In genomic region chr2:169826833-169827232, GRCm38 (mm10) we compare ENCODE assay signal across 24 mouse cellular contexts.
DNase-seq lines count a peak whose midpoint lies in the region; ATAC-seq and TF ChIP-seq lines count a peak whose summit lies in the region.
"Had no signal": no experiment of that assay in that cellular context is flagged by ENCODE, and none has a peak within 500 bp of the region (broad histone marks: within the 10 kb centered on the region; RNA-seq: fewer than 3 reads in every experiment).

No protein-coding gene starts in this region.

- H3K4me2 ChIP-seq in heart, embryonic 15.5 days, result 0 out of 2 replicates have a peak overlapping the region, but pooled peaks have one; percentile 9
- peak overlapping the region; percentile 53 for H3K4me2 ChIP-seq in kidney, embryonic 15.5 days
- H3K4me2 ChIP-seq in lung, postnatal 0 days (replicated peaks; ENCODE audit: low read depth, low read length), result peak overlapping the region; percentile 38; the same call in 1 of the 2 replicates
- H3K4me2 ChIP-seq: liver, embryonic 12.5 days had no signal

- ATAC-seq in heart, embryonic 15.5 days (replicated peaks; ENCODE audit: insufficient number of reproducible peaks, insufficient read depth, low FRiP score, low read depth), result no peak
- ATAC-seq in kidney, embryonic 15.5 days (replicated peaks; ENCODE audit: low FRiP score), result peak; percentile 37; the same call in 1 of the 2 replicates
- ATAC-seq in lung, postnatal 0 days, result peak; percentile 23
- ATAC-seq: forebrain, embryonic 15.5 days; liver, embryonic 12.5 days had no signal

- WGBS in heart, embryonic 15.5 days, result 56% methylated on average over 8 of the region's 8 CpGs
- WGBS in kidney, embryonic 15.5 days, result 14% methylated on average over 8 of the region's 8 CpGs
- 44% methylated on average over 8 of the region's 8 CpGs for WGBS in kidney, adult 2 months
- 15% methylated on average over 8 of the region's 8 CpGs for whole genome bisulfite sequencing in lung, postnatal 0 days
- WGBS in limb, embryonic 10.5 days, result 48% methylated on average over 8 of the region's 8 CpGs

- no peaks in the 10 kb centered on the region for H3K27me3 ChIP-seq in heart, embryonic 15.5 days
- H3K27me3 ChIP-seq in kidney, embryonic 15.5 days, result no peaks in the 10 kb centered on the region
- H3K27me3 ChIP-seq in kidney, adult 2 months (replicated peaks; ENCODE audit: control insufficient read depth, insufficient read depth, low read length), result no peaks in the 10 kb centered on the region
- H3K27me3 ChIP-seq in lung, postnatal 0 days (replicated peaks; ENCODE audit: insufficient read depth, low read length), result no peaks in the 10 kb centered on the region
- no peaks in the 10 kb centered on the region for H3K27me3 ChIP-seq in limb, embryonic 10.5 days (ENCODE audit: low read depth, poor library complexity, severe bottlenecking)
- H3K27me3 ChIP-seq: forebrain, embryonic 15.5 days; hindbrain, embryonic 15.5 days; liver, embryonic 12.5 days; neural tube, embryonic 12.5 days; stomach, embryonic 15.5 days had no signal

- no peak for TF ChIP-seq EP300 in lung, postnatal 0 days (IDR thresholded peaks at IDR 0.05)

- no peaks in the 10 kb centered on the region for H3K36me3 ChIP-seq in heart, embryonic 15.5 days
- H3K36me3 ChIP-seq in kidney, embryonic 15.5 days, result no peaks in the 10 kb centered on the region
- H3K36me3 ChIP-seq in kidney, adult 2 months (ENCODE audit: control insufficient read depth, insufficient read depth, low read length), result no peaks in the 10 kb centered on the region
- H3K36me3 ChIP-seq in lung, postnatal 0 days (ENCODE audit: insufficient read depth, low read length), result no peaks in the 10 kb centered on the region
- no peaks in the 10 kb centered on the region for H3K36me3 ChIP-seq in limb, embryonic 10.5 days
- H3K36me3 ChIP-seq: forebrain, embryonic 15.5 days; heart, embryonic 10.5 days; hindbrain, embryonic 15.5 days; liver, embryonic 12.5 days; neural tube, embryonic 12.5 days; stomach, embryonic 15.5 days had no signal

- no peak for DNase-seq in heart, postnatal 25 days (ENCODE audit: low spot score)
- no peak for DNase-seq in kidney, adult 2 months
- DNase-seq in lung, postnatal 0 days (ENCODE audit: low spot score), result no peak
- no peak for DNase-seq in lung, adult 18-20 months
- no peak for DNase-seq in limb, embryonic 10.5 days (ENCODE audit: low spot score)
- no peak for DNase-seq in cerebellum, postnatal 4 days (ENCODE audit: low spot score in 2 of 2)
- DNase-seq: adrenal gland, postnatal 14 days; cerebellum, adult 8-10 months; cerebellum, postnatal 36 days; gastrocnemius, postnatal 10 days; left cerebral cortex, postnatal 4 days; lung, adult 2 months; midbrain, embryonic 14.5 days; right cerebral cortex, postnatal 4 days; thymus, adult 18-20 months; thymus, postnatal 36 days had no signal

- no peaks in the 10 kb centered on the region for H3K4me1 ChIP-seq in heart, embryonic 15.5 days (replicated peaks)
- H3K4me1 ChIP-seq in kidney, embryonic 15.5 days, result peaks cover 26% of the 10 kb centered on the region
- no peaks in the 10 kb centered on the region for H3K4me1 ChIP-seq in kidney, adult 2 months (ENCODE audit: control insufficient read depth, insufficient read depth, low read length)
- no peaks in the 10 kb centered on the region for H3K4me1 ChIP-seq in lung, postnatal 0 days (ENCODE audit: insufficient read depth, low read depth, low read length)
- H3K4me1 ChIP-seq in limb, embryonic 10.5 days, result peaks cover 33% of the 10 kb centered on the region
- H3K4me1 ChIP-seq: liver, embryonic 12.5 days had no signal

- no peak for TF ChIP-seq POLR2A in kidney, adult 2 months (IDR thresholded peaks at IDR 0.05; ENCODE audit: low read depth, low read length)

- TF ChIP-seq CTCF in kidney, adult 2 months (conservative IDR thresholded peaks at IDR 0.05; ENCODE audit: insufficient read depth, insufficient read length, low read depth, low read length), result no peak
- TF ChIP-seq CTCF in lung, postnatal 0 days (IDR thresholded peaks at IDR 0.05), result no peak

- no peak overlapping the region for H3K9ac ChIP-seq in heart, embryonic 15.5 days
- H3K9ac ChIP-seq in kidney, embryonic 15.5 days, result no peak overlapping the region
- no peak overlapping the region for H3K9ac ChIP-seq in lung, postnatal 0 days (replicated peaks; ENCODE audit: low read depth)
- H3K9ac ChIP-seq: forebrain, embryonic 15.5 days; liver, embryonic 12.5 days; neural tube, embryonic 12.5 days; stomach, embryonic 15.5 days had no signal

- H3K4me3 ChIP-seq in heart, embryonic 15.5 days, result no peak overlapping the region
- no peak overlapping the region for H3K4me3 ChIP-seq in kidney, embryonic 15.5 days (replicated peaks)
- no peak overlapping the region for H3K4me3 ChIP-seq in kidney, adult 2 months (ENCODE audit: insufficient read depth, low read depth, low read length)
- no peak overlapping the region for H3K4me3 ChIP-seq in lung, postnatal 0 days (ENCODE audit: low read depth, low read length)
- no peak overlapping the region for H3K4me3 ChIP-seq in limb, embryonic 10.5 days
- H3K4me3 ChIP-seq: forebrain, embryonic 15.5 days; heart, embryonic 10.5 days; hindbrain, embryonic 15.5 days; liver, embryonic 12.5 days; neural tube, embryonic 12.5 days; stomach, embryonic 15.5 days had no signal

- intact Hi-C loops in heart, postnatal 25 days (cut with DNase I), result no loop called here

- H3K27ac ChIP-seq in heart, embryonic 15.5 days, result no peak overlapping the region
- H3K27ac ChIP-seq in kidney, embryonic 15.5 days, result peak overlapping the region; percentile 78
- no peak overlapping the region for H3K27ac ChIP-seq in kidney, adult 2 months (ENCODE audit: insufficient read depth, low read depth, low read length)
- H3K27ac ChIP-seq in lung, postnatal 0 days (ENCODE audit: low read length), result no peak overlapping the region
- H3K27ac ChIP-seq in limb, embryonic 10.5 days, result peak overlapping the region; percentile 78
- H3K27ac ChIP-seq: forebrain, embryonic 15.5 days; heart, embryonic 10.5 days; liver, embryonic 12.5 days; neural tube, embryonic 12.5 days had no signal

- H3K9me3 ChIP-seq in heart, embryonic 15.5 days (replicated peaks), result no peaks in the 10 kb centered on the region
- no peaks in the 10 kb centered on the region for H3K9me3 ChIP-seq in kidney, embryonic 15.5 days (replicated peaks)
- no peaks in the 10 kb centered on the region for H3K9me3 ChIP-seq in lung, postnatal 0 days (ENCODE audit: low read length)
- no peaks in the 10 kb centered on the region for H3K9me3 ChIP-seq in limb, embryonic 10.5 days (replicated peaks)
- H3K9me3 ChIP-seq: forebrain, embryonic 15.5 days; heart, embryonic 10.5 days; hindbrain, embryonic 15.5 days; liver, embryonic 12.5 days; neural tube, embryonic 12.5 days; stomach, embryonic 15.5 days had no signal

Comparison
In these comparisons a context has a peak if more than half of its experiments do, and no peak if none do; other contexts are left out.
1. H3K27ac ChIP-seq: peak in kidney, embryonic 15.5 days (single experiment) and limb, embryonic 10.5 days (single experiment); none in heart, embryonic 15.5 days (single experiment), kidney, adult 2 months (single experiment) and lung, postnatal 0 days (single experiment).
2. Peak in every context shown above with its lines, with median percentiles within 50 percentile points of each other: H3K4me2 ChIP-seq.